9 mouse cellular contexts compared by ENCODE assay signal in the genomic region with DNA sequence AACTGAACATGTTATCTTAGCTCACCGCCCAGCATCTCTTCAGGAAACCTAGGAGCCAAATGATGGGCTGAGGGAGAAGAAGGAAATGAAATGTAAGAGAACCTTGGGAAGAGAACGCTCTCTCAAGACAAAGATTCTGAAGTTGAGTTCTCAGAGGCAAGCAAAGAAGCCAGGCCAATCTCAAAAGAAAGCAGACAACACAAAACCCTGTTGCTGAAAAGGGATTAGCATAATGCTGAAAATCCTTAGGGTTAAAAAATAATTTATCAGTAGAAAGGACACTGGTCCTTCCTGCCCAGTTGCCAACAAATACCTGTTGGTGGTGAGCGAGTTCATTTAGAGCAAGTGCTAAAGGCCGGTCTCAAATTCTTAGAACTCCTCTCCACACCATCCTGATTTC. TPM values are rescaled to one million over a fixed set of nuclear protein-coding genes. Genes with fewer than 3 reads are reported as not detected.
DNase-seq lines count a peak whose midpoint lies in the region; ATAC-seq and TF ChIP-seq lines count a peak whose summit lies in the region.
"Had no signal": no experiment of that assay in that cellular context is flagged by ENCODE, and none has a peak within 500 bp of the region (broad histone marks: within the 10 kb centered on the region; RNA-seq: fewer than 3 reads in every experiment).

No protein-coding gene starts in this region.

- peaks cover 7% of the 10 kb centered on the region; the same call in 1 of the 2 replicates for H3K36me3 ChIP-seq in neural tube, embryonic 11.5 days (ENCODE audit: control insufficient read depth, insufficient read depth, low read length)
- H3K36me3 ChIP-seq in forebrain, postnatal 0 days (ENCODE audit: insufficient read depth): no peaks in the 10 kb centered on the region
- peaks cover 44% of the 10 kb centered on the region for H3K36me3 ChIP-seq in liver, embryonic 12.5 days
- H3K36me3 ChIP-seq in stomach, embryonic 16.5 days (ENCODE audit: control insufficient read depth, insufficient read depth, low read length): no peaks in the 10 kb centered on the region

- H3K4me3 ChIP-seq in neural tube, embryonic 11.5 days (ENCODE audit: low read depth, low read length): peak overlapping the region; percentile 45
- H3K4me3 ChIP-seq in forebrain, postnatal 0 days (ENCODE audit: low read depth, low read length): peak overlapping the region; percentile 45
- H3K4me3 ChIP-seq in liver, embryonic 12.5 days: peak overlapping the region; percentile 54; the same call in 1 of the 2 replicates
- H3K4me3 ChIP-seq in stomach, embryonic 16.5 days (replicated peaks; ENCODE audit: low read length): peak overlapping the region; percentile 52

- no peaks in the 10 kb centered on the region for H3K27me3 ChIP-seq in neural tube, embryonic 11.5 days (ENCODE audit: control insufficient read depth, insufficient read depth, low read length)
- no peaks in the 10 kb centered on the region for H3K27me3 ChIP-seq in forebrain, postnatal 0 days (ENCODE audit: insufficient read depth, low read length)
- H3K27me3 ChIP-seq in liver, embryonic 12.5 days (replicated peaks): no peaks in the 10 kb centered on the region
- H3K27me3 ChIP-seq in stomach, embryonic 16.5 days (ENCODE audit: control insufficient read depth, insufficient read depth, low read length): no peaks in the 10 kb centered on the region

- WGBS in neural tube, embryonic 11.5 days: 41% methylated on average over 4 of the region's 4 CpGs
- WGBS in forebrain, postnatal 0 days: 38% methylated on average over 4 of the region's 4 CpGs
- 73% methylated on average over 4 of the region's 4 CpGs for WGBS in liver, embryonic 12.5 days (ENCODE audit: insufficient replicate concordance)
- 46% methylated on average over 4 of the region's 4 CpGs for WGBS in stomach, embryonic 16.5 days

- H3K9ac ChIP-seq in neural tube, embryonic 11.5 days (ENCODE audit: low read length): peak overlapping the region; percentile 91
- H3K9ac ChIP-seq in forebrain, postnatal 0 days: peak overlapping the region; percentile 78
- no peak overlapping the region for H3K9ac ChIP-seq in liver, embryonic 12.5 days
- H3K9ac ChIP-seq in stomach, embryonic 16.5 days (ENCODE audit: low read length): peak overlapping the region; percentile 85

- ATAC-seq in neural tube, embryonic 11.5 days (ENCODE audit: insufficient read depth, low FRiP score, low TSS enrichment): no peak
- ATAC-seq in forebrain, postnatal 0 days: no peak
- no peak for ATAC-seq in liver, embryonic 12.5 days
- ATAC-seq in stomach, embryonic 16.5 days (ENCODE audit: insufficient read depth, low FRiP score): no peak

- peak overlapping the region; percentile 91 for H3K4me2 ChIP-seq in neural tube, embryonic 11.5 days (ENCODE audit: low read depth)
- peak overlapping the region; percentile 68 for H3K4me2 ChIP-seq in forebrain, postnatal 0 days (ENCODE audit: low read depth)
- peak overlapping the region; percentile 86 for H3K4me2 ChIP-seq in liver, embryonic 12.5 days
- H3K4me2 ChIP-seq in stomach, embryonic 16.5 days (ENCODE audit: low read depth, low read length): peak overlapping the region; percentile 73

- peaks cover 36% of the 10 kb centered on the region for H3K4me1 ChIP-seq in neural tube, embryonic 11.5 days (ENCODE audit: control insufficient read depth, insufficient read depth, low read length)
- 0 out of 2 replicates have a peak, but pooled peaks cover 6% of the 10 kb centered on the region for H3K4me1 ChIP-seq in forebrain, postnatal 0 days (ENCODE audit: insufficient read depth)
- H3K4me1 ChIP-seq in liver, embryonic 12.5 days: peaks cover 81% of the 10 kb centered on the region
- peaks cover 55% of the 10 kb centered on the region for H3K4me1 ChIP-seq in stomach, embryonic 16.5 days (ENCODE audit: control insufficient read depth, insufficient read depth, low read length)

- no peak for DNase-seq in neural tube, embryonic 11.5 days (ENCODE audit: low spot score)
- no peak for DNase-seq in neural tube, embryonic 10.5 days (ENCODE audit: extremely low spot score, low spot score)
- DNase-seq in forebrain, postnatal 0 days: peak; percentile 22
- no peak for DNase-seq in urinary bladder, adult 2 months (ENCODE audit: low spot score)
- DNase-seq in cerebellum, postnatal 10 days: no peak
- DNase-seq in thymus, postnatal 0 days (ENCODE audit: low spot score): no peak

- no peaks in the 10 kb centered on the region for H3K9me3 ChIP-seq in neural tube, embryonic 11.5 days (ENCODE audit: control insufficient read depth, low read length)
- H3K9me3 ChIP-seq in forebrain, postnatal 0 days (ENCODE audit: low read length): no peaks in the 10 kb centered on the region
- H3K9me3 ChIP-seq in liver, embryonic 12.5 days (replicated peaks): no peaks in the 10 kb centered on the region
- H3K9me3 ChIP-seq in stomach, embryonic 16.5 days (replicated peaks; ENCODE audit: control insufficient read depth, low read length): no peaks in the 10 kb centered on the region

- TF ChIP-seq CTCF in forebrain, postnatal 0 days (IDR thresholded peaks at IDR 0.05; ENCODE audit: low read depth): no peak

- peak overlapping the region; percentile 100 for H3K27ac ChIP-seq in neural tube, embryonic 11.5 days (ENCODE audit: low read depth, low read length)
- peak overlapping the region; percentile 62; the same call in 1 of the 2 replicates for H3K27ac ChIP-seq in forebrain, postnatal 0 days (ENCODE audit: low read depth, low read length)
- peak overlapping the region; percentile 74; the same call in 1 of the 2 replicates for H3K27ac ChIP-seq in liver, embryonic 12.5 days
- H3K27ac ChIP-seq in stomach, embryonic 16.5 days (ENCODE audit: low read length): peak overlapping the region; percentile 80

RNA-seq across cellular contexts. Expression of gene Igf2bp1, which starts 15.3 kb away (rescaled TPM):
- 80.8 and 84.4 TPM in 2 replicates for polyA plus RNA-seq in neural tube, embryonic 11.5 days (2014; fragmentation: Nextera tagmentation; extraction: Ambion mirVana)
- total RNA-seq in forebrain, postnatal 0 days (2014; rRNA removed): 3.0 and 3.3 TPM in 2 replicates
- 1.8 and 2.5 TPM in 2 replicates for polyA plus RNA-seq in forebrain, postnatal 0 days (2015; fragmentation: Nextera tagmentation; extraction: Ambion mirVana)
- polyA plus RNA-seq in liver, embryonic 12.5 days (2016; fragmentation: Nextera tagmentation; extraction: Ambion mirVana): 33.8 and 38.3 TPM in 2 replicates
- 24.1 and 26.7 TPM in 2 replicates for polyA plus RNA-seq in stomach, embryonic 16.5 days (2015; fragmentation: Nextera tagmentation; extraction: Ambion mirVana)
- polyA plus RNA-seq in urinary bladder, adult 2 months (2012; rRNA removed): 0.33 and 0.41 TPM in 2 replicates
- polyA plus RNA-seq in thymus, postnatal 0 days (2015; fragmentation: Nextera tagmentation; extraction: Ambion mirVana): 1.3 and 1.5 TPM in 2 replicates

RNA-seq across cellular contexts. Expression of gene Gip, which starts 33.9 kb away (rescaled TPM):
- polyA plus RNA-seq in neural tube, embryonic 11.5 days (2014; fragmentation: Nextera tagmentation; extraction: Ambion mirVana): not detected in 2 replicates
- not detected in 2 replicates for total RNA-seq in forebrain, postnatal 0 days (2014; rRNA removed)
- polyA plus RNA-seq in forebrain, postnatal 0 days (2015; fragmentation: Nextera tagmentation; extraction: Ambion mirVana): not detected in 2 replicates
- not detected in 2 replicates for polyA plus RNA-seq in liver, embryonic 12.5 days (2016; fragmentation: Nextera tagmentation; extraction: Ambion mirVana)
- 2.5 and 5.3 TPM in 2 replicates for polyA plus RNA-seq in stomach, embryonic 16.5 days (2015; fragmentation: Nextera tagmentation; extraction: Ambion mirVana)
- not detected in 2 replicates for polyA plus RNA-seq in urinary bladder, adult 2 months (2012; rRNA removed)
- 3.1 and 3.8 TPM in 2 replicates for polyA plus RNA-seq in thymus, postnatal 0 days (2015; fragmentation: Nextera tagmentation; extraction: Ambion mirVana)
- total RNA-seq: layer of hippocampus, postnatal 14 days had no signal

RNA-seq across cellular contexts. Expression of gene Snf8, which starts 44.3 kb away (rescaled TPM):
- 41.7 and 46.6 TPM in 2 replicates for polyA plus RNA-seq in neural tube, embryonic 11.5 days (2014; fragmentation: Nextera tagmentation; extraction: Ambion mirVana)
- total RNA-seq in forebrain, postnatal 0 days (2014; rRNA removed): 36.5 and 36.7 TPM in 2 replicates
- 112 and 120 TPM in 2 replicates for polyA plus RNA-seq in forebrain, postnatal 0 days (2015; fragmentation: Nextera tagmentation; extraction: Ambion mirVana)
- polyA plus RNA-seq in liver, embryonic 12.5 days (2016; fragmentation: Nextera tagmentation; extraction: Ambion mirVana): 100 and 108 TPM in 2 replicates
- 80.5 and 92.6 TPM in 2 replicates for polyA plus RNA-seq in stomach, embryonic 16.5 days (2015; fragmentation: Nextera tagmentation; extraction: Ambion mirVana)
- polyA plus RNA-seq in urinary bladder, adult 2 months (2012; rRNA removed): 50.3 and 53.7 TPM in 2 replicates
- 128 and 144 TPM in 2 replicates for polyA plus RNA-seq in thymus, postnatal 0 days (2015; fragmentation: Nextera tagmentation; extraction: Ambion mirVana)
